Mouse (Mus musculus) lung, adult 2 months (tissue): Measurements from ENCODE around the gene Olfr553.
"Not testable (repeated sequence)": the region's sequence is repeated elsewhere in the genome, so short reads cannot be mapped to it uniquely, and the experiment has no call there.

Source experiments
- CTCF ChIP-seq: fragments of 200-500 bp; IDR thresholded peaks from 2 replicates; pipeline ENCODE4 v1.5.1; 2011; ENCODE audit warnings: mild to moderate bottlenecking, low read length, control low read depth; ENCODE audit not compliant: insufficient read depth
- POLR2A ChIP-seq: fragments of 200-500 bp; IDR thresholded peaks from 2 replicates; pipeline ENCODE4 v1.6.1; 2011; ENCODE audit warnings: low read depth, mild to moderate bottlenecking, control low read depth, low read length, borderline replicate concordance; ENCODE audit errors: extremely low read depth

GRCm38 (mm10) chr7:102620368-102620767, 2.4 kb upstream of the Olfr553 start:
- TF ChIP-seq CTCF, POLR2A: not testable (repeated sequence)
